Mouse (Mus musculus) hindbrain, embryonic 16.5 days (tissue): ENCODE data around the gene Micu1. TPM values are rescaled to one million over a fixed set of nuclear protein-coding genes. Genes with fewer than 3 reads are reported as not detected.

Experiments
- ATAC-seq: fragments of 200-750 bp; cut with Nextera tagmentation; 2 replicates; pipeline ENCODE4 v1.8.0; 2017; ENCODE audit warnings: moderate TSS enrichment, moderate library complexity
- H3K27ac ChIP-seq: fragments of 300-500 bp; sonication (generic); 2 replicates; pipeline ENCODE4 v1.5.1; 2014; ENCODE audit warnings: low read depth, mild to moderate bottlenecking, control low read depth, low read length, moderate library complexity
- H3K27me3 ChIP-seq: fragments of 300-500 bp; sonication (generic); replicated peaks from 2 replicates; pipeline ENCODE4 v1.6.1; 2014; ENCODE audit warnings: low read length; ENCODE audit not compliant: control insufficient read depth, insufficient read depth
- H3K36me3 ChIP-seq: fragments of 300-500 bp; sonication (generic); 2 replicates; pipeline ENCODE4 v1.6.1; 2014; ENCODE audit warnings: mild to moderate bottlenecking, low read length, moderate library complexity, mixed read lengths; ENCODE audit not compliant: control insufficient read depth, insufficient read depth
- H3K4me1 ChIP-seq: fragments of 300-500 bp; sonication (generic); 2 replicates; pipeline ENCODE4 v1.6.1; 2014; ENCODE audit warnings: low read depth, low read length; ENCODE audit not compliant: control insufficient read depth, insufficient read depth
- H3K4me2 ChIP-seq: fragments of 300-500 bp; sonication (generic); 2 replicates; pipeline ENCODE4 v1.6.1; 2014; ENCODE audit warnings: mild to moderate bottlenecking, low read length, control low read depth, moderate library complexity
- H3K4me3 ChIP-seq: fragments of 300-500 bp; sonication (generic); 2 replicates; pipeline ENCODE4 v1.5.1; 2014; ENCODE audit warnings: mild to moderate bottlenecking, low read length, control low read depth, moderate library complexity
- H3K9ac ChIP-seq: fragments of 300-500 bp; sonication (generic); 2 replicates; pipeline ENCODE4 v1.6.1; 2014; ENCODE audit warnings: low read depth, mild to moderate bottlenecking, control low read depth, low read length, moderate library complexity
- H3K9me3 ChIP-seq: fragments of 300-500 bp; sonication (generic); 2 replicates; pipeline ENCODE4 v1.6.1; 2014; ENCODE audit warnings: mild to moderate bottlenecking, low read length, moderate library complexity; ENCODE audit not compliant: control insufficient read depth
- WGBS: fragments of 180-500 bp; shearing (Covaris S2); extraction: QIAGEN DNeasy Blood & Tissue Kit; methylation state at CpG from one replicate; pipeline ENCODE4 v1.1.7; 2014; 5-methylcytosine and 5-hydroxymethylcytosine counted together
- polyA plus RNA-seq: library from polyadenylated mRNA; unstranded; fragments of >200 nt; fragmentation: Nextera tagmentation; extraction: Ambion mirVana; gene quantifications from 2 replicates; pipeline ENCODE4 v1.2.1, GENCODE M21; 2015

Micu1 gene
- polyA plus RNA-seq, 1 experiment from 2014 or later = 85.0 TPM

- Histone ChIP-seq H3K36me3 (peaks cover 3% of the 10 kb centered on the region; the same call in 1 of the 2 replicates), H3K27ac (peak overlapping the region; percentile 34; the same call in 1 of the 2 replicates), H3K4me2 (no peak overlapping the region), H3K9me3 (no peaks in the 10 kb centered on the region), H3K27me3 (no peaks in the 10 kb centered on the region), H3K4me1 (peaks cover 11% of the 10 kb centered on the region), H3K4me3 (no peak overlapping the region), H3K9ac (no peak overlapping the region)
- no peak for ATAC-seq
- 91% methylated on average over 14 of the region's 14 CpGs for WGBS
Measured at GRCm38 (mm10) chr10:59885174-59886080, 183.2 kb downstream of the Micu1 start.

GRCm38 (mm10) chr10:59886081-59886466, 183.8 kb downstream of the Micu1 start:
- Histone ChIP-seq H3K9me3 (no peaks in the 10 kb centered on the region), H3K27ac (no peak overlapping the region), H3K4me2 (no peak overlapping the region), H3K9ac (no peak overlapping the region), H3K4me3 (no peak overlapping the region), H3K27me3 (no peaks in the 10 kb centered on the region), H3K4me1 (peaks cover 5% of the 10 kb centered on the region), H3K36me3 (peaks cover 6% of the 10 kb centered on the region; the same call in 1 of the 2 replicates)
- no peak for ATAC-seq
- 100% methylated on average over 1 of the region's 1 CpGs for WGBS

GRCm38 (mm10) chr10:59887432-59887831, 185.2 kb downstream of the Micu1 start:
- ATAC-seq = no peak
- Histone ChIP-seq H3K9me3 (no peaks in the 10 kb centered on the region), H3K9ac (no peak overlapping the region), H3K27ac (no peak overlapping the region), H3K4me1 (0 out of 2 replicates have a peak, but pooled peaks cover 3% of the 10 kb centered on the region), H3K4me2 (no peak overlapping the region), H3K36me3 (peaks cover 12% of the 10 kb centered on the region), H3K4me3 (no peak overlapping the region), H3K27me3 (no peaks in the 10 kb centered on the region)
- 88% methylated on average over 5 of the region's 5 CpGs for WGBS

- 85% methylated on average over 7 of the region's 7 CpGs for WGBS
- H3K36me3 ChIP-seq = peaks cover 11% of the 10 kb centered on the region; the same call in 1 of the 2 replicates
Measured at GRCm38 (mm10) chr10:59889339-59889738, 187.1 kb downstream of the Micu1 start.

GRCm38 (mm10) chr10:59889953-59890751, 187.9 kb downstream of the Micu1 start:
- peaks cover 11% of the 10 kb centered on the region; the same call in 1 of the 2 replicates for H3K36me3 ChIP-seq
- H3K27me3 ChIP-seq = no peaks in the 10 kb centered on the region
- peak overlapping the region; percentile 49 for H3K27ac ChIP-seq
- 79% methylated on average over 15 of the region's 15 CpGs for WGBS
- peak; percentile 53 for ATAC-seq
- no peaks in the 10 kb centered on the region for H3K9me3 ChIP-seq
- H3K4me1 ChIP-seq = peaks cover 5% of the 10 kb centered on the region; the same call in 1 of the 2 replicates
- H3K4me2 ChIP-seq = no peak overlapping the region
- H3K9ac ChIP-seq = peak overlapping the region; percentile 5; the same call in 1 of the 2 replicates
- no peak overlapping the region for H3K4me3 ChIP-seq

More at GRCm38 (mm10) chr10:59889339-59889738, 187.1 kb downstream of the Micu1 start:
- ATAC-seq = no peak
- Histone ChIP-seq H3K27me3 (no peaks in the 10 kb centered on the region), H3K4me2 (no peak overlapping the region), H3K27ac (no peak overlapping the region), H3K4me1 (0 out of 2 replicates have a peak, but pooled peaks cover 3% of the 10 kb centered on the region), H3K4me3 (no peak overlapping the region), H3K9ac (no peak overlapping the region), H3K9me3 (no peaks in the 10 kb centered on the region)

- Histone ChIP-seq H3K9ac (no peak overlapping the region), H3K27ac (peak overlapping the region; percentile 44; the same call in 1 of the 2 replicates), H3K4me2 (no peak overlapping the region), H3K9me3 (no peaks in the 10 kb centered on the region), H3K27me3 (no peaks in the 10 kb centered on the region), H3K4me3 (no peak overlapping the region), H3K36me3 (peaks cover 19% of the 10 kb centered on the region; the same call in 1 of the 2 replicates), H3K4me1 (peaks cover 23% of the 10 kb centered on the region)
- 28% methylated on average over 6 of the region's 6 CpGs for WGBS
- ATAC-seq = 0 out of 2 replicates have a peak, but pooled peaks have one; percentile 19
Measured at GRCm38 (mm10) chr10:59892977-59893376, 190.7 kb downstream of the Micu1 start.

- no peaks in the 10 kb centered on the region for H3K9me3 ChIP-seq
- no peak overlapping the region for H3K4me2 ChIP-seq
- no peak overlapping the region for H3K4me3 ChIP-seq
- H3K9ac ChIP-seq = no peak overlapping the region
- H3K36me3 ChIP-seq = peaks cover 19% of the 10 kb centered on the region; the same call in 1 of the 2 replicates
- H3K27ac ChIP-seq = no peak overlapping the region
- H3K4me1 ChIP-seq = peaks cover 38% of the 10 kb centered on the region
- no peak for ATAC-seq
- H3K27me3 ChIP-seq = no peaks in the 10 kb centered on the region
- WGBS = 80% methylated on average over 25 of the region's 25 CpGs
Measured at GRCm38 (mm10) chr10:59894251-59895160, 192.2 kb downstream of the Micu1 start.

- H3K36me3 ChIP-seq = peaks cover 15% of the 10 kb centered on the region; the same call in 1 of the 2 replicates
- H3K9ac ChIP-seq = no peak overlapping the region
- no peak for ATAC-seq
- peaks cover 48% of the 10 kb centered on the region for H3K4me1 ChIP-seq
- H3K27me3 ChIP-seq = no peaks in the 10 kb centered on the region
- no peak overlapping the region for H3K27ac ChIP-seq
- no peak overlapping the region for H3K4me2 ChIP-seq
- H3K4me3 ChIP-seq = no peak overlapping the region
- 91% methylated on average over 17 of the region's 17 CpGs for WGBS
- H3K9me3 ChIP-seq = no peaks in the 10 kb centered on the region
Measured at GRCm38 (mm10) chr10:59895460-59896186, 193.3 kb downstream of the Micu1 start.
